Mouse (Mus musculus) CH12.LX (cell line): ENCODE measurements around the gene Agfg1. TPM values are rescaled to one million over a fixed set of nuclear protein-coding genes. Genes with fewer than 3 reads are reported as not detected.

ENCODE experiments used
- DNase-seq: peaks from one replicate; pipeline ENCODE4 v3.0.0-alpha.2; 2013; ENCODE audit errors: extremely low read depth
- H3K27ac ChIP-seq: 2 replicates; pipeline ENCODE4 v1.5.1; 2012; ENCODE audit warnings: low read depth, mild to moderate bottlenecking, control low read depth, moderate library complexity; ENCODE audit not compliant: insufficient read depth
- H3K27me3 ChIP-seq: replicated peaks from 2 replicates; pipeline ENCODE3; 2012; ENCODE audit warnings: inconsistent platforms
- H3K36me3 ChIP-seq, 2 experiments: replicated peaks in 1 of 2; 2 replicates each; pipeline versions ENCODE3 to v1.6.1; 2012; ENCODE audit warnings: inconsistent platforms in 1 of 2, low read length in 1 of 2, mild to moderate bottlenecking in 1 of 2, mixed read lengths in 1 of 2, moderate library complexity in 1 of 2; ENCODE audit not compliant: control insufficient read depth in 1 of 2, insufficient read depth in 1 of 2
- H3K4me1 ChIP-seq, 2 experiments: 2 replicates each; pipeline ENCODE4 v1.6.1; 2012; ENCODE audit warnings: inconsistent platforms in 1 of 2, moderate library complexity in 1 of 2; ENCODE audit not compliant: insufficient read depth in 2 of 2, control insufficient read depth in 1 of 2
- H3K4me2 ChIP-seq: 2 replicates; pipeline ENCODE4 v1.6.1; 2012; ENCODE audit warnings: low read depth, mild to moderate bottlenecking, control low read depth; ENCODE audit not compliant: poor library complexity, insufficient read depth, severe bottlenecking
- H3K4me3 ChIP-seq, 3 experiments: fragments of 150-350 bp in 1 of 3; sonication (generic) in 1 of 3; replicated peaks in 1 of 3; 2 replicates each; pipeline versions ENCODE3 to v1.5.1; 2011 to 2012; ENCODE audit warnings: low read depth in 2 of 3, low read length in 2 of 3, mild to moderate bottlenecking in 2 of 3, moderate library complexity in 2 of 3, control low read depth in 1 of 3, improper control_type of control experiment in 1 of 3, inconsistent platforms in 1 of 3, mixed read lengths in 1 of 3; ENCODE audit not compliant: poor library complexity in 1 of 3
- H3K79me2 ChIP-seq: replicated peaks from 2 replicates; pipeline ENCODE4 v1.6.1; 2012; ENCODE audit warnings: mild to moderate bottlenecking, moderate library complexity; ENCODE audit not compliant: control insufficient read depth, poor library complexity, insufficient read depth, severe bottlenecking; ENCODE audit errors: extremely low read depth
- H3K9ac ChIP-seq: 2 replicates; pipeline ENCODE4 v1.6.1; 2012; ENCODE audit warnings: low read depth, mild to moderate bottlenecking, control low read depth, moderate library complexity; ENCODE audit not compliant: insufficient read depth
- H3K9me3 ChIP-seq: replicated peaks from 2 replicates; pipeline ENCODE3; 2012; ENCODE audit warnings: low read length, inconsistent platforms, mixed read lengths
- CHD1 ChIP-seq: IDR thresholded peaks from 2 replicates; pipeline ENCODE4 v1.6.1; 2012; ENCODE audit warnings: low read depth, low read length, improper control_type of control experiment, inconsistent platforms
- CHD2 ChIP-seq: IDR thresholded peaks from 2 replicates; pipeline ENCODE4 v1.6.1; 2011; ENCODE audit warnings: low read length, improper control_type of control experiment
- CTCF ChIP-seq, 2 experiments: IDR thresholded peaks in 1 of 2; conservative IDR thresholded peaks in 1 of 2; 2 replicates each; pipeline ENCODE4 v1.5.1; 2011 to 2012; ENCODE audit warnings: low read depth in 2 of 2, low read length in 2 of 2, improper control_type of control experiment in 1 of 2, inconsistent platforms in 1 of 2, mild to moderate bottlenecking in 1 of 2, moderate library complexity in 1 of 2
- E2F4 ChIP-seq: IDR thresholded peaks from 2 replicates; pipeline ENCODE4 v1.6.1; 2011; ENCODE audit warnings: low read depth, low read length, improper control_type of control experiment; ENCODE audit not compliant: insufficient replicate concordance
- ELF1 ChIP-seq: IDR thresholded peaks from 2 replicates; pipeline ENCODE4 v1.6.1; 2014; ENCODE audit warnings: low read depth, mild to moderate bottlenecking, inconsistent platforms, low read length, improper control_type of control experiment
- ETS1 ChIP-seq: conservative IDR thresholded peaks from 2 replicates; pipeline ENCODE4 v1.6.1; 2012; ENCODE audit warnings: low read depth, mild to moderate bottlenecking, inconsistent platforms, low read length, improper control_type of control experiment, moderate library complexity
- HCFC1 ChIP-seq: IDR thresholded peaks from 2 replicates; pipeline ENCODE4 v1.6.1; 2012; ENCODE audit warnings: low read depth, mild to moderate bottlenecking, inconsistent platforms, low read length, improper control_type of control experiment
- MAFK ChIP-seq: IDR thresholded peaks from 2 replicates; pipeline ENCODE4 v1.6.1; 2011; ENCODE audit warnings: low read length, improper control_type of control experiment; ENCODE audit not compliant: insufficient replicate concordance
- MAZ ChIP-seq: IDR thresholded peaks from 2 replicates; pipeline ENCODE4 v1.6.1; 2012; ENCODE audit warnings: low read depth, mild to moderate bottlenecking, inconsistent platforms, low read length, improper control_type of control experiment, moderate library complexity
- MEF2A ChIP-seq: IDR thresholded peaks from 2 replicates; pipeline ENCODE4 v1.6.1; 2014; ENCODE audit warnings: low read depth, mild to moderate bottlenecking, inconsistent platforms, low read length, improper control_type of control experiment, borderline replicate concordance
- MYC ChIP-seq: IDR thresholded peaks from 2 replicates; pipeline ENCODE4 v1.6.1; 2011; ENCODE audit warnings: low read depth, mild to moderate bottlenecking, improper control_type of control experiment, low read length
- NELFE ChIP-seq: IDR thresholded peaks from 2 replicates; pipeline ENCODE4 v1.6.1; 2011; ENCODE audit warnings: low read depth, low read length, improper control_type of control experiment
- RAD21 ChIP-seq: IDR thresholded peaks from 2 replicates; pipeline ENCODE4 v1.6.1; 2011; ENCODE audit warnings: low read depth, mild to moderate bottlenecking, low read length, improper control_type of control experiment, moderate library complexity
- RCOR1 ChIP-seq: conservative IDR thresholded peaks from 2 replicates; pipeline ENCODE4 v1.6.1; 2012; ENCODE audit warnings: low read depth, mild to moderate bottlenecking, inconsistent platforms, low read length, improper control_type of control experiment
- SIN3A ChIP-seq: IDR thresholded peaks from 2 replicates; pipeline ENCODE4 v1.6.1; 2012; ENCODE audit warnings: low read length, improper control_type of control experiment, inconsistent platforms
- UBTF ChIP-seq: IDR thresholded peaks from 2 replicates; pipeline ENCODE4 v1.6.1; 2012; ENCODE audit warnings: low read depth, mild to moderate bottlenecking, inconsistent platforms, low read length, improper control_type of control experiment, moderate library complexity
- ZC3H11A ChIP-seq: IDR thresholded peaks from 2 replicates; pipeline ENCODE4 v1.6.1; 2012; ENCODE audit warnings: low read depth, mild to moderate bottlenecking, inconsistent platforms, low read length, improper control_type of control experiment
- ZKSCAN1 ChIP-seq: IDR thresholded peaks from 2 replicates; pipeline ENCODE4 v1.6.1; 2012; ENCODE audit warnings: low read depth, inconsistent platforms, low read length, improper control_type of control experiment, borderline replicate concordance
- ZNF384 ChIP-seq: IDR thresholded peaks from 2 replicates; pipeline ENCODE4 v1.6.1; 2012; ENCODE audit warnings: low read depth, low read length, improper control_type of control experiment, inconsistent platforms
- dilution Hi-C: fragments of 300-500 bp; cut with MboI; formaldehyde crosslinking; loops from 2 replicates; pipeline ENCODE4 v1.14.3; 2020; ENCODE audit warnings: low sequenced_read_pairs; ENCODE audit not compliant: extremely low pct_unique_long_range_greater_than_20kb, extremely low pct_ligation_motif_present
- in situ Hi-C: fragments of 300-500 bp; cut with MboI; formaldehyde crosslinking; loops from 3 replicates; pipeline ENCODE4 v1.14.3; 2019; ENCODE audit warnings: low sequenced_read_pairs, low pct_ligation_motif_present, low pct_unique_long_range_greater_than_20kb, mixed read lengths
- polyA plus RNA-seq: library from polyadenylated mRNA; unstranded; fragments of >175 nt; gene quantifications from 2 replicates; pipeline ENCODE4 v1.2.1, GENCODE M21; 2012; ENCODE audit warnings: low read depth; ENCODE audit not compliant: insufficient read length
- total RNA-seq, 2 experiments: library from RNA; depleted of rRNA; stranded (reverse); fragments of 300-350 nt in 1 of 2; fragments of >200 nt in 1 of 2; gene quantifications; 2 replicates each; pipeline ENCODE4 v1.2.3; 2012 to 2014

Agfg1 gene
- total and polyA plus RNA-seq, 3 experiments: 59.0 to 127 (median 106) TPM

DNA sequence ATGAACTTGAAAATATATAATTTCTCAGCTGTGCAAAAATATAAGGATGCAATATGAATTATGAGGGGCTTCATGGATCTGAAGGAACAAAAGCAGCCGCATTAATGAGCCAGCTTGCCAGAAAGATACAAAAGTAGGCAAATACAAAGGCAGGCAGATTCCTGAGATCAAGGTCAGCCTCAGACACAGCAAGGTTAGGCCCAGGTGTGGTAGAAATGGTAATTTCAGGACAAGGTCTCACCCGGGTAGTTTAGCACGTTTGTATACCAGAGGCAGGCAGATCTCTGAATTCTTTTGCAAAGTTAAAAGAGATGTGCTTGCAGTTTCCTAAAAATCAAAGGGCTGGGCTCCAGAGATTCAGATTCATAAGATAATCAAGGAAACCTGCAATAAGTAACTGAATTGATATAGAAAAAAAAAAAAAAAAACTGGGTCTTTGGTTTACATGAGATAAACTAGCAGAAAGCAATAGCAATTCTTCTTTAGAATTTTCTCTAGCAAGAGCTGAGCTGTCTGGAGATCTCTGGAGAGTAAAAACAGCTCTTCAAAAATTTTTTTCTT, 18.6 kb upstream of the Agfg1 start:
- Histone ChIP-seq H3K27ac (no peak overlapping the region), H3K4me1 (peaks cover 14 to 25% of the 10 kb centered on the region in 2 experiments)
- in situ Hi-C loops: no loop called here

DNA sequence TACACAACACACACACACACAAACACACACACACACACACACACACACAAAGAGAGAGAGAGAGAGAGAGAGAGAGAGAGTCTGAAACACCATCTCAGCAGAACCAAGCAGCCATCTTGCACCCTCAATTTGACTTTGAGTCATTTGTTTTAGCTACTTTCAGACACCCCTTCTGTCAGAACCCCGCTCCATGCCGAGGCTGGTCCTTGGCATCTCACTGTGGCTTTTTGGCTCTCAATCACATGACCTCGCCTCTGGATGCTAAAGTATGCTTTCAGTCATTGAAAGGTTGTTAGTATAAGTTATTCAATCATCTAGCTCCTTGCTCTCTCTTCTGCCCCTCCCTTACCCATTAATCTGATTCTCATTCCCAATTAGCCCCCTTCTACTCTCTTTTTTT, 17.4 kb upstream of the Agfg1 start:
- Histone ChIP-seq H3K9me3 (no peaks in the 10 kb centered on the region), H3K4me1 (peaks cover 7 to 19% of the 10 kb centered on the region in 2 experiments), H3K4me3 (no peak overlapping the region), H3K27me3 (no peaks in the 10 kb centered on the region), H3K27ac (no peak overlapping the region), H3K9ac (no peak overlapping the region), H3K36me3 (no peaks in the 10 kb centered on the region), H3K79me2 (no peaks in the 10 kb centered on the region), H3K4me2 (no peak overlapping the region)
- in situ Hi-C loops (no loop called here), dilution Hi-C loops (no loop called here)
- no peak for TF ChIP-seq HCFC1
- no peak for DNase-seq

More for the DNA sequence above, 18.6 kb upstream of the Agfg1 start:
- H3K4me3 ChIP-seq: no peak overlapping the region
- H3K9ac ChIP-seq: no peak overlapping the region
- H3K79me2 ChIP-seq: no peaks in the 10 kb centered on the region
- H3K27me3 ChIP-seq: no peaks in the 10 kb centered on the region
- TF ChIP-seq NELFE (no peak), SIN3A (no peak), MYC (no peak), CHD1 (no peak), ELF1 (no peak), E2F4 (no peak), UBTF (no peak), ZC3H11A (no peak), MEF2A (no peak), CHD2 (no peak), ETS1 (no peak), ZNF384 (no peak), CTCF (conservative IDR thresholded peaks at IDR 0.05 in 1 of 2, IDR thresholded peaks at IDR 0.05 in 1 of 2; ENCODE audit: low read depth in 2 of 2, low read length in 2 of 2) (no peak), ZKSCAN1 (no peak), RAD21 (no peak), MAFK (no peak), RCOR1 (no peak), MAZ (no peak)
- dilution Hi-C loops: no loop called here
- H3K36me3 ChIP-seq: no peaks in the 10 kb centered on the region
- no peaks in the 10 kb centered on the region for H3K9me3 ChIP-seq
- DNase-seq: no peak
- no peak overlapping the region for H3K4me2 ChIP-seq
